Mouse (Mus musculus) midbrain, embryonic 14.5 days (tissue): Measurements from ENCODE around the gene Batf2. TPM values are rescaled to one million over a fixed set of nuclear protein-coding genes. Genes with fewer than 3 reads are reported as not detected.
"Not testable (repeated sequence)": the region's sequence is repeated elsewhere in the genome, so short reads cannot be mapped to it uniquely, and the experiment has no call there.

Source experiments
- ATAC-seq: fragments of 200-750 bp; cut with Nextera tagmentation; 2 replicates; pipeline ENCODE4 v1.8.0; 2017; ENCODE audit warnings: moderate number of reproducible peaks, moderate library complexity; ENCODE audit not compliant: low FRiP score, low TSS enrichment
- DNase-seq: peaks from one replicate; pipeline ENCODE4 v3.0.0-alpha.2; 2015
- H3K27ac ChIP-seq: fragments of 300-500 bp; sonication (generic); replicated peaks from 2 replicates; pipeline ENCODE4 v1.5.1; 2014; ENCODE audit warnings: mild to moderate bottlenecking, low read depth, low read length, moderate library complexity
- H3K27me3 ChIP-seq: fragments of 300-500 bp; sonication (generic); 2 replicates; pipeline ENCODE4 v1.6.1; 2014; ENCODE audit warnings: low read length, control low read depth, mixed read lengths; ENCODE audit not compliant: control insufficient read depth, insufficient read depth
- H3K36me3 ChIP-seq: fragments of 300-500 bp; sonication (generic); 2 replicates; pipeline ENCODE4 v1.6.1; 2014; ENCODE audit warnings: low read length, control low read depth; ENCODE audit not compliant: control insufficient read depth, insufficient read depth
- H3K4me1 ChIP-seq: fragments of 300-500 bp; sonication (generic); 2 replicates; pipeline ENCODE4 v1.6.1; 2014; ENCODE audit warnings: mild to moderate bottlenecking, antibody characterized with exemption, low read length, control low read depth; ENCODE audit not compliant: control insufficient read depth, insufficient read depth
- H3K4me2 ChIP-seq: fragments of 300-500 bp; sonication (generic); 2 replicates; pipeline ENCODE4 v1.6.1; 2014; ENCODE audit warnings: mild to moderate bottlenecking, low read length, moderate library complexity
- H3K4me3 ChIP-seq: fragments of 300-500 bp; sonication (generic); replicated peaks from 2 replicates; pipeline ENCODE4 v1.5.1; 2014; ENCODE audit warnings: low read depth, low read length
- H3K9ac ChIP-seq: fragments of 300-500 bp; sonication (generic); replicated peaks from 2 replicates; pipeline ENCODE4 v1.6.1; 2014; ENCODE audit warnings: mild to moderate bottlenecking, low read length, moderate library complexity
- H3K9me3 ChIP-seq: fragments of 300-500 bp; sonication (generic); 2 replicates; pipeline ENCODE4 v1.6.1; 2016; ENCODE audit warnings: low read length, control low read depth, mixed read lengths; ENCODE audit not compliant: control insufficient read depth
- WGBS: fragments of 180-500 bp; shearing (Covaris S2); extraction: QIAGEN DNeasy Blood & Tissue Kit; methylation state at CpG from one replicate; pipeline ENCODE4 v1.1.7; 2014; 5-methylcytosine and 5-hydroxymethylcytosine counted together
- polyA plus RNA-seq: library from polyadenylated mRNA; unstranded; fragments of >200 nt; fragmentation: Nextera tagmentation; extraction: Ambion mirVana; gene quantifications from 2 replicates; pipeline ENCODE4 v1.2.1, GENCODE M21; 2014

Gene Batf2
- polyA plus RNA-seq, 1 experiment from 2014 or later, result 0.25 TPM

GRCm38 (mm10) chr19:6126789-6127580 lies 13.8 kb upstream of the Batf2 start:
- Histone ChIP-seq H3K4me2 (peak overlapping the region; percentile 47), H3K9ac (peak overlapping the region; percentile 72; the same call in 1 of the 2 replicates), H3K36me3 (no peaks in the 10 kb centered on the region; the same call in 1 of the 2 replicates), H3K4me3 (peak overlapping the region; percentile 45), H3K9me3 (no peaks in the 10 kb centered on the region), H3K27ac (0 out of 2 replicates have a peak overlapping the region, but pooled peaks have one; percentile 86), H3K27me3 (no peaks in the 10 kb centered on the region), H3K4me1 (0 out of 2 replicates have a peak, but pooled peaks cover 4% of the 10 kb centered on the region)
- WGBS, result 78% methylated on average over 10 of the region's 10 CpGs
- ATAC-seq, result no peak
- no peak for DNase-seq

DNA sequence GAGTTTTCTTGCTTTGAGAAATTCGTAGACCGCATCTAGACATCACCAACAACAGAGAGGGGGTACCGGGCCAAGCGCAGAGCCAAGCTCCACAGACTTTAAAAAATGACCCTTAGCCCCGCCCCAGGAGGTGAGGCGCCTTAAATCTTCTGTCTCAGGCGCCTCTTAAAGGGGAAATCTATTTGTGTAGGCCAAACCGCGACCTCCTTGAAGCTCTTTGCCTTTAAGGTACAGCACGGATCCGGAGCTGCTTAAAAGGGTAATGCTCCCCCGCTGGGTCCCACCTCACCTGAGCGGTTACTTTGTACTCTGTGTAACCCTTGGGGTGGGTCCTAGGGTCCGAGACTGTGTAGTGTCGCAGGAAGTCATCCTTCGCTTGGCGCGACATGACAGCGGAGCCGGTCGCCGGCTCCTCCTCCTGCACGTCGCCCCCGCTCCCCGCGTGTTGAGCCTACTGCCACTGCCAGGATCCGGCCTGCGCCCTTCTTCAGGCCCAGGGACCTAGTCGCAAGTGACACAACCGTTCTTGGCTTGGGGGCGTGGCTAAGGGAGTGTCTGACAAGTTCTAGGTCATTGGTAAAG lies 12.9 kb upstream of the Batf2 start, which contains the start of gene Snx15:
Gene Snx15 (minus strand): TSS at position 545 of the 582 bp plus-strand sequence.
- WGBS, result under 1% methylated on average over 32 of the region's 32 CpGs
- no peaks in the 10 kb centered on the region; the same call in 1 of the 2 replicates for H3K36me3 ChIP-seq

GRCm38 (mm10) chr19:6130414-6131128 lies 10.2 kb upstream of the Batf2 start:
- H3K4me1 ChIP-seq, H3K9me3 ChIP-seq, H3K4me2 ChIP-seq, H3K27ac ChIP-seq, ATAC-seq, DNase-seq, H3K4me3 ChIP-seq, H3K27me3 ChIP-seq, H3K9ac ChIP-seq: not testable (repeated sequence)
- WGBS, result 84% methylated on average over 7 of the region's 7 CpGs
- peaks cover 20% of the 10 kb centered on the region for H3K36me3 ChIP-seq

More for the DNA sequence above, 12.9 kb upstream of the Batf2 start, which contains the start of gene Snx15:
- peak within 1 kb of the TSS; percentile 86 for H3K27ac ChIP-seq
- ATAC-seq (peak; percentile 92), DNase-seq (peak; percentile 95)
- no peaks in the 10 kb centered on the region for H3K9me3 ChIP-seq
- peak within 1 kb of the TSS; percentile 47 for H3K4me2 ChIP-seq
- H3K27me3 ChIP-seq, result no peaks in the 10 kb centered on the region
- H3K9ac ChIP-seq, result peak within 1 kb of the TSS; percentile 72
- 0 out of 2 replicates have a peak, but pooled peaks cover 4% of the 10 kb centered on the region for H3K4me1 ChIP-seq
- peak within 1 kb of the TSS; percentile 45 for H3K4me3 ChIP-seq

DNA sequence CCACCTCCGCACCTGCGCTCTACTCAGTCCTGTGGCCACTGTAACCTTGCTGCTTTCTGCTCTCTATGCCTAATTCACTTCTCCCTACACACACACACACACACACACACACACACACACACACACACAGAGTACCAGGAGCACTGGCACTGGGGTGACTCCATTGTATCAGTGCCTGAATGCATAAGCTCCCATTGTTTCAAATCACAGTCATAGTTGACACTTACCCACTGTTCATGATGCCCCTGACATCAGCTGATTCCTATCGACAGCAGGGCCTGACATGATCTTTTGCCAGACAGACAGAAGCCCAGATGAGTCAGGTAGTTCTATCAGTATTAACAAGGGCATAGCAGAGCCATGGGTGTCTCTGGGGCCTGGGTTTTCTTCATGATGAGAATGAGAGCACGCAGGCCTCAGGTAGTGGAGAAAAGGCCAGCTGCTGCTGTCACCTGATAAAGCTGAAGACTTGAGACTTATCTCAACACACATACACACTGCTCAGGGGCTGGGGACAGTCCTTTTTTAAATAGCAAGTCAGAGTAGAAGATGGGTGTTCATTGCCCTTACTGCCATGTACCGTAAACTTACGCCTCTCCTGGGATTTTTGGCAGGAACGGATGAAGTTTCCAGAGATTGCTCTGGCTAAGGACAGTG lies 8.5 kb upstream of the Batf2 start:
- Histone ChIP-seq H3K4me2 (no peak overlapping the region), H3K36me3 (peaks cover 37% of the 10 kb centered on the region), H3K9ac (no peak overlapping the region), H3K27ac (no peak overlapping the region), H3K9me3 (no peaks in the 10 kb centered on the region), H3K4me1 (0 out of 2 replicates have a peak, but pooled peaks cover 4% of the 10 kb centered on the region), H3K4me3 (no peak overlapping the region), H3K27me3 (no peaks in the 10 kb centered on the region)
- no peak for ATAC-seq
- DNase-seq, result no peak
- 92% methylated on average over 7 of the region's 7 CpGs for WGBS

DNA sequence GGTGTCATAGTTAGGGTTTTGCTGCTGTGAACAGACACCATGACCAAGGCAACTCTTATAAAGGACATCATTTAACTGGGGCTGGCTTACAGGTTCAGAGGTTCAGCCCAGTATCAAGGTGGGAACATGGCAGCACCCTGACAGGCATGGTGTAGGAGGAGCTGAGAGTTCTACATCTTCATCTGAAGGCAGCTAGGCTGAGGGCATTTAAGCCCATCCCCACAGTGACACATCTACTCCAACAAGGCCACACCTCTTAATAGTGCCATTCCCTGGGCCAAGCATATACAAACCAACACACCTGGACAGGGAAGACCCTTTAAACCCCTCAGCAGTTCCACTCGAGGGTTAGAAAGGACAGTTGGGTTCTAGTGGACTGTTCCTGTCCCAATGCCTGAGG lies 7.6 kb upstream of the Batf2 start:
- H3K9ac ChIP-seq, H3K4me3 ChIP-seq, H3K4me2 ChIP-seq, DNase-seq, H3K4me1 ChIP-seq, H3K27ac ChIP-seq, H3K9me3 ChIP-seq, H3K27me3 ChIP-seq, ATAC-seq: not testable (repeated sequence)
- WGBS, result 59% methylated on average over 1 of the region's 1 CpGs
- peaks cover 42% of the 10 kb centered on the region for H3K36me3 ChIP-seq

DNA sequence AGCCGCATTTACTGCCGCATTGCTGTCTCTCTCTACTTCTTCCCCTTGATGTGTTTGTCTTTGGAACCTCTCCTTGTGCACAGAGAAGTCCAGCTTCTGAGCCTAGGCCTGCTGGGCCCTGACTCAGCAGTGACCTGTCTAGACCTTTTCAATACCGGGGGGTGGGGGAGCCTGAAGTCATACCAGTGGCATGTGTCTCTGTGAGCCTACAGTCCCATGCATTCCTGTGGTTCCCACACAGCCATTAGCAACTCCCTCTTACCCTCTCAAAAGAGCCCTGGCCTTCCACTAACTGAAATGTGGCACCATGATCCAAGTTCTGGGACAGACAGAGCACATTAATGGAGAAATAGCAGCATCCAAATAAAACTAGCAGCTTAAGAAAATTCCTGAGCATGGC lies 4.4 kb upstream of the Batf2 start:
- no peak overlapping the region for H3K4me2 ChIP-seq
- no peaks in the 10 kb centered on the region for H3K27me3 ChIP-seq
- H3K9me3 ChIP-seq, result no peaks in the 10 kb centered on the region
- peaks cover 42% of the 10 kb centered on the region for H3K36me3 ChIP-seq
- 88% methylated on average over 3 of the region's 3 CpGs for WGBS
- no peak for DNase-seq
- no peak overlapping the region for H3K9ac ChIP-seq
- no peak overlapping the region for H3K4me3 ChIP-seq
- no peak overlapping the region for H3K27ac ChIP-seq
- H3K4me1 ChIP-seq, result peaks cover 11% of the 10 kb centered on the region
- no peak for ATAC-seq

- ATAC-seq, result no peak
- H3K36me3 ChIP-seq, result peaks cover 31% of the 10 kb centered on the region
- 97% methylated on average over 6 of the region's 6 CpGs for WGBS
- peak overlapping the region; percentile 53 for H3K4me3 ChIP-seq
- H3K9ac ChIP-seq, result peak overlapping the region; percentile 83
- peaks cover 11% of the 10 kb centered on the region for H3K4me1 ChIP-seq
- peak overlapping the region; percentile 80 for H3K4me2 ChIP-seq
- no peak for DNase-seq
- H3K27me3 ChIP-seq, result no peaks in the 10 kb centered on the region
- no peak overlapping the region for H3K27ac ChIP-seq
- H3K9me3 ChIP-seq, result no peaks in the 10 kb centered on the region
These were observed 1.1 kb upstream of the Batf2 start for GRCm38 (mm10) chr19:6139701-6140100.

- H3K4me3 ChIP-seq, result peak overlapping the region; percentile 53
- 9% methylated on average over 16 of the region's 16 CpGs for WGBS
- H3K27me3 ChIP-seq, result no peaks in the 10 kb centered on the region
- H3K4me1 ChIP-seq, result peaks cover 11% of the 10 kb centered on the region
- H3K27ac ChIP-seq, result peak overlapping the region; percentile 98
- peaks cover 24% of the 10 kb centered on the region for H3K36me3 ChIP-seq
- H3K4me2 ChIP-seq, result peak overlapping the region; percentile 80
- DNase-seq (no peak), ATAC-seq (no peak)
- peak overlapping the region; percentile 83 for H3K9ac ChIP-seq
- H3K9me3 ChIP-seq, result no peaks in the 10 kb centered on the region
These were observed 457 bp upstream of the Batf2 start for GRCm38 (mm10) chr19:6140374-6140677.
